Mouse (Mus musculus): ENCODE measurements around the gene Ltbp4. TPM values are rescaled to one million over a fixed set of nuclear protein-coding genes. Genes with fewer than 3 reads are reported as not detected.

The Ltbp4 gene
- total and polyA plus RNA-seq, 3 experiments: 2.9 to 14.2 TPM; not detected in 1

GRCm38 (mm10) chr7:27273739-27274351 lies 63.6 kb downstream of the Ltbp4 start:
- Histone ChIP-seq H3K9me3 (replicated peaks; ENCODE audit: insufficient read depth, low read length) (no peaks in the 10 kb centered on the region), H3K36me3 (ENCODE audit: control insufficient read depth in 1 of 2, insufficient read depth in 2 of 2, low read length in 2 of 2) (no peaks in the 10 kb centered on the region), H3K4me3 (ENCODE audit: control insufficient read depth in 1 of 2, insufficient read depth in 1 of 2, low read depth in 2 of 2, low read length in 2 of 2) (no peak overlapping the region), H3K4me1 (ENCODE audit: control insufficient read depth in 1 of 2, insufficient read depth in 2 of 2, low read length in 2 of 2) (no peaks in the 10 kb centered on the region), H3K27me3 (ENCODE audit: control insufficient read depth in 1 of 2, insufficient read depth in 2 of 2, low read length in 2 of 2) (no peaks in the 10 kb centered on the region), H3K79me2 (ENCODE audit: control insufficient read depth, insufficient read depth, low read length, poor library complexity) (no peaks in the 10 kb centered on the region), H3K27ac (ENCODE audit: control insufficient read depth, low read depth, low read length) (no peak overlapping the region), H3K9ac (ENCODE audit: control insufficient read depth, low read depth, low read length, poor library complexity, severe bottlenecking) (no peak overlapping the region)
- DNase-seq (ENCODE audit: low read depth, low spot score): peak; percentile 21
- TF ChIP-seq ZC3H11A (IDR thresholded peaks at IDR 0.05; ENCODE audit: low read depth, low read length): no peak
- no peak for TF ChIP-seq POLR2AphosphoS5 (IDR thresholded peaks at IDR 0.05; ENCODE audit: borderline replicate concordance, low read depth, low read length)
- no peak for TF ChIP-seq MXI1 (IDR thresholded peaks at IDR 0.05; ENCODE audit: low read depth, low read length)
- TF ChIP-seq CTCF (IDR thresholded peaks at IDR 0.05 in 2 of 3, conservative IDR thresholded peaks at IDR 0.05 in 1 of 3; ENCODE audit: control insufficient read depth in 1 of 3, insufficient read depth in 1 of 3, low read depth in 2 of 3, low read length in 3 of 3, poor library complexity in 1 of 3, severe bottlenecking in 1 of 3): peak; percentile 6 to 57 (median 36); a peak in 5 of 6 replicates
- TF ChIP-seq POLR2A (IDR thresholded peaks at IDR 0.05; ENCODE audit: control insufficient read depth in 1 of 2, insufficient read depth in 1 of 2, low read depth in 1 of 2, low read length in 2 of 2, poor library complexity in 1 of 2): no peak
- TF ChIP-seq E2F4 (IDR thresholded peaks at IDR 0.05; ENCODE audit: borderline replicate concordance, low read depth, low read length): no peak
- TF ChIP-seq ETS1 (IDR thresholded peaks at IDR 0.05; ENCODE audit: low read depth, low read length): no peak

- Histone ChIP-seq H3K36me3 (ENCODE audit: control insufficient read depth in 1 of 2, insufficient read depth in 2 of 2, low read length in 2 of 2) (no peaks in the 10 kb centered on the region), H3K79me2 (ENCODE audit: control insufficient read depth, insufficient read depth, low read length, poor library complexity) (no peaks in the 10 kb centered on the region), H3K9ac (ENCODE audit: control insufficient read depth, low read depth, low read length, poor library complexity, severe bottlenecking) (no peak overlapping the region), H3K4me3 (ENCODE audit: control insufficient read depth in 1 of 2, insufficient read depth in 1 of 2, low read depth in 2 of 2, low read length in 2 of 2) (no peak overlapping the region), H3K27ac (ENCODE audit: control insufficient read depth, low read depth, low read length) (no peak overlapping the region), H3K9me3 (replicated peaks; ENCODE audit: insufficient read depth, low read length) (no peaks in the 10 kb centered on the region), H3K27me3 (ENCODE audit: control insufficient read depth in 1 of 2, insufficient read depth in 2 of 2, low read length in 2 of 2) (no peaks in the 10 kb centered on the region), H3K4me1 (ENCODE audit: control insufficient read depth in 1 of 2, insufficient read depth in 2 of 2, low read length in 2 of 2) (no peaks in the 10 kb centered on the region)
- DNase-seq (ENCODE audit: low read depth, low spot score): peak; percentile 34
- TF ChIP-seq BHLHE40 (IDR thresholded peaks at IDR 0.05; ENCODE audit: borderline replicate concordance, low read depth, low read length) (no peak), CTCF (IDR thresholded peaks at IDR 0.05 in 2 of 3, conservative IDR thresholded peaks at IDR 0.05 in 1 of 3; ENCODE audit: control insufficient read depth in 1 of 3, insufficient read depth in 1 of 3, low read depth in 2 of 3, low read length in 3 of 3, poor library complexity in 1 of 3, severe bottlenecking in 1 of 3) (peak; percentile 41 to 51 (median 50))
Observed at GRCm38 (mm10) chr7:27271423-27271822, 66.1 kb downstream of the Ltbp4 start.

- no peak for DNase-seq (ENCODE audit: low read depth, low spot score)
- Histone ChIP-seq H3K4me3 (ENCODE audit: control insufficient read depth in 1 of 2, insufficient read depth in 1 of 2, low read depth in 2 of 2, low read length in 2 of 2) (no peak overlapping the region), H3K36me3 (ENCODE audit: control insufficient read depth in 1 of 2, insufficient read depth in 2 of 2, low read length in 2 of 2) (peaks cover 0 to 2% of the 10 kb centered on the region in 2 experiments; a peak in 1 of 4 replicates), H3K79me2 (ENCODE audit: control insufficient read depth, insufficient read depth, low read length, poor library complexity) (no peaks in the 10 kb centered on the region), H3K9me3 (replicated peaks; ENCODE audit: insufficient read depth, low read length) (no peaks in the 10 kb centered on the region), H3K27ac (ENCODE audit: control insufficient read depth, low read depth, low read length) (no peak overlapping the region), H3K9ac (ENCODE audit: control insufficient read depth, low read depth, low read length, poor library complexity, severe bottlenecking) (no peak overlapping the region), H3K27me3 (ENCODE audit: control insufficient read depth in 1 of 2, insufficient read depth in 2 of 2, low read length in 2 of 2) (no peaks in the 10 kb centered on the region), H3K4me1 (ENCODE audit: control insufficient read depth in 1 of 2, insufficient read depth in 2 of 2, low read length in 2 of 2) (peaks cover 0 to 7% of the 10 kb centered on the region in 2 experiments; a peak in 1 of 4 replicates)
- TF ChIP-seq USF2 (IDR thresholded peaks at IDR 0.05; ENCODE audit: borderline replicate concordance in 1 of 2, insufficient read depth in 1 of 2, low read depth in 1 of 2, low read length in 2 of 2) (no peak), TBP (IDR thresholded peaks at IDR 0.05; ENCODE audit: low read depth, low read length) (no peak), BHLHE40 (IDR thresholded peaks at IDR 0.05; ENCODE audit: borderline replicate concordance, low read depth, low read length) (no peak)
Observed at GRCm38 (mm10) chr7:27266515-27267128, 70.9 kb downstream of the Ltbp4 start.
